Mouse (Mus musculus) liver, embryonic 13.5 days (tissue): Measurements from ENCODE around the gene Plpp4. TPM values are rescaled to one million over a fixed set of nuclear protein-coding genes. Genes with fewer than 3 reads are reported as not detected.
A peak's percentile ranks its signal among the peaks of the same experiment; 100 is the strongest.

Experiments
- ATAC-seq: fragments of 200-750 bp; cut with Nextera tagmentation; 2 replicates; pipeline ENCODE4 v1.8.0; 2017; ENCODE audit warnings: low read depth, mild to moderate bottlenecking, moderate number of reproducible peaks, moderate library complexity
- DNase-seq: peaks from one replicate; pipeline ENCODE4 v3.0.0; 2022
- H3K27ac ChIP-seq: fragments of 300-500 bp; sonication (generic); 2 replicates; pipeline ENCODE4 v1.5.1; 2015; ENCODE audit warnings: moderate library complexity, mild to moderate bottlenecking, inconsistent platforms
- H3K27me3 ChIP-seq: fragments of 300-500 bp; sonication (generic); 2 replicates; pipeline ENCODE4 v1.6.1; 2015; ENCODE audit warnings: mild to moderate bottlenecking, inconsistent platforms
- H3K36me3 ChIP-seq: fragments of 300-500 bp; sonication (generic); 2 replicates; pipeline ENCODE4 v1.6.1; 2015; ENCODE audit warnings: mild to moderate bottlenecking, inconsistent platforms
- H3K4me1 ChIP-seq: fragments of 300-500 bp; sonication (generic); replicated peaks from 2 replicates; pipeline ENCODE4 v1.6.1; 2015; ENCODE audit warnings: inconsistent platforms
- H3K4me2 ChIP-seq: fragments of 300-500 bp; sonication (generic); 2 replicates; pipeline ENCODE4 v1.6.1; 2015; ENCODE audit warnings: inconsistent platforms, mild to moderate bottlenecking, moderate library complexity
- H3K4me3 ChIP-seq: fragments of 300-500 bp; sonication (generic); replicated peaks from 2 replicates; pipeline ENCODE4 v1.5.1; 2015; ENCODE audit warnings: mild to moderate bottlenecking, inconsistent platforms
- H3K9ac ChIP-seq: fragments of 300-500 bp; sonication (generic); 2 replicates; pipeline ENCODE4 v1.6.1; 2015; ENCODE audit warnings: mild to moderate bottlenecking, inconsistent platforms
- H3K9me3 ChIP-seq: fragments of 300-500 bp; sonication (generic); replicated peaks from 2 replicates; pipeline ENCODE4 v1.6.1; 2016; ENCODE audit warnings: inconsistent platforms
- WGBS: fragments of 180-500 bp; shearing (Covaris S2); methylation state at CpG from one replicate; pipeline ENCODE4 v1.1.7; 2015; ENCODE audit not compliant: insufficient replicate concordance; 5-methylcytosine and 5-hydroxymethylcytosine counted together
- polyA plus RNA-seq: library from polyadenylated mRNA; unstranded; fragments of >200 nt; fragmentation: Nextera tagmentation; extraction: Ambion mirVana; gene quantifications from 2 replicates; pipeline ENCODE4 v1.2.1, GENCODE M21; 2015

Gene Plpp4
- polyA plus RNA-seq, 1 experiment from 2014 or later, result 0.10 TPM

DNA sequence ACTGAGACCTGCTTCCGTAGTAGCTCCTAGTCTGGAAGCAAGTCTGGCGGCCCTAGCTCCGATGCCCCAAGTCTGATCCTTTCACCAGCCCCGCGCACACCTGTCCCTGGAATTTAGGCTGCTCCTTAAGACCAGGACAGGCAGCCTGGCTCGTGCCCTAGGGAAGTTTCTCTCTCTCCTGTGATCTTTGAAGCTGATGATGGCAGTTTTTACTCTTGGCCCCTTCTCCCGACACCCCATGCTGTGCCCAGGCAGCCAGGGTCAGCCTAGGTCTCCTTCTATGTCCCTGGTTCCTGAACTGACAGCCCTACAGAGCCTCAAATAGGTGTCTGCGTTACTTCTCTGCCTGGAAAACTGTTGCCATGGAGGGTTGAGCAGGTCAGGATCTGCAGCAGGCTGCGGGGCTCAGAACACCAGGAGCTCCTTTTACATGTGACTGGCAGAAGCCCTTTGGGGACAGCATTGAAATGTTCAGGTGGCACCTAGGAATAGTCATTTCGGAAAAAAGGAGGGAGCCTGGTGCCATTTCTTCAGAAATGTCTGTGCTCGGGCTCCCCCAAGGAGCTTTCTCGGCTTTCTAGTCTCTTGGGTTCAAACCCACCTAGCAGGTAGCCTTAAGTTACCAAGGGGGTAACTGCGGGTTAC, 665 bp downstream of the Plpp4 start:
- ATAC-seq (no peak), DNase-seq (no peak)
- H3K27ac ChIP-seq, result no peak overlapping the region
- 15% methylated on average over 13 of the region's 13 CpGs for WGBS
- no peak overlapping the region for H3K4me3 ChIP-seq
- no peaks in the 10 kb centered on the region for H3K36me3 ChIP-seq
- H3K4me2 ChIP-seq, result peak overlapping the region; percentile 21; the same call in 1 of the 2 replicates
- peaks cover 35% of the 10 kb centered on the region for H3K27me3 ChIP-seq
- H3K9ac ChIP-seq, result no peak overlapping the region
- H3K4me1 ChIP-seq, result no peaks in the 10 kb centered on the region
- H3K9me3 ChIP-seq, result no peaks in the 10 kb centered on the region

DNA sequence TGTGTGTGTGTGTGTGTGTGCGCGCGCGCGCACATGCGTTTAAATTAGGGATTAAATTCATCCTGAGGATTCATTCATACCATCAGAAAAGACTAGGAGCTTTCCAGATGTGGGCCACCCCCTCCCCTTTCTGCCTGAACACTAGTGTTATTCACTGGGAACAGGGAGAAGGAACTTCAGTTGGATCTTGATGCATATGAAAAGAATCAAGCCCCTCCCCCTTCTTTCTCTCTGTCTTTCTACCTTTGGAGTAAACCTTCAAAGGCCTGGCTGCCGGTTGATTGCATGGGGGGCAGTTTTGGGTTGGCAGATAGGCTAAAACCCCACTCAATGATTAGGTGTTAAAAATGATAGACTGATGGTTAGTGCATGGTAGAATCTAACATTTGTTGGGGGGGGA, 1.5 kb downstream of the Plpp4 start:
- ATAC-seq (no peak), DNase-seq (no peak)
- H3K9me3 ChIP-seq, result no peaks in the 10 kb centered on the region
- H3K4me3 ChIP-seq, result no peak overlapping the region
- WGBS, result 69% methylated on average over 7 of the region's 7 CpGs
- H3K36me3 ChIP-seq, result no peaks in the 10 kb centered on the region
- H3K27me3 ChIP-seq, result peaks cover 35% of the 10 kb centered on the region
- H3K4me2 ChIP-seq, result no peak overlapping the region
- no peak overlapping the region for H3K27ac ChIP-seq
- H3K9ac ChIP-seq, result no peak overlapping the region
- H3K4me1 ChIP-seq, result no peaks in the 10 kb centered on the region

DNA sequence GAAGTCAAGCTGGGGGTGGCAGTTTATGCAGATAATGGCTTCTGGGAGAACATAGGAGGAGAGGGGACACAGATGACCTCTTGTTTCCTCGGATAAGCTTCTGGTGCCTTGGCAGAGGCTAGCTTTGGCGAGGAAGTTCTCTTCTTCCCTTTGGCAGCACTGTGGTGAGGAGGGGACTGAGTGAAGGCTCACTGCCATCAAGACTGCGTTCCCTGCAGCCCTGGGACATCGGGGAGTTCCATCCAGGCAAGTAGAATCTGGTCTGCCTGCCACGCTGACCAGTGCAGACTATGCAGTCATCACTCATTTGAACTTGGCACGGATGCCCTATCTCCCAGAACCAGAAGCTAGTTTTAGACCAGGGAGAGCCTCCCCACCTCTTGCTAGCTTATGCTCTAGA, 2.4 kb downstream of the Plpp4 start:
- no peak overlapping the region for H3K27ac ChIP-seq
- H3K4me3 ChIP-seq, result no peak overlapping the region
- H3K36me3 ChIP-seq, result no peaks in the 10 kb centered on the region
- no peak overlapping the region for H3K9ac ChIP-seq
- H3K27me3 ChIP-seq, result peaks cover 35% of the 10 kb centered on the region
- H3K9me3 ChIP-seq, result no peaks in the 10 kb centered on the region
- DNase-seq, result no peak
- ATAC-seq, result no peak
- 48% methylated on average over 6 of the region's 6 CpGs for WGBS
- H3K4me2 ChIP-seq, result no peak overlapping the region
- H3K4me1 ChIP-seq, result no peaks in the 10 kb centered on the region

DNA sequence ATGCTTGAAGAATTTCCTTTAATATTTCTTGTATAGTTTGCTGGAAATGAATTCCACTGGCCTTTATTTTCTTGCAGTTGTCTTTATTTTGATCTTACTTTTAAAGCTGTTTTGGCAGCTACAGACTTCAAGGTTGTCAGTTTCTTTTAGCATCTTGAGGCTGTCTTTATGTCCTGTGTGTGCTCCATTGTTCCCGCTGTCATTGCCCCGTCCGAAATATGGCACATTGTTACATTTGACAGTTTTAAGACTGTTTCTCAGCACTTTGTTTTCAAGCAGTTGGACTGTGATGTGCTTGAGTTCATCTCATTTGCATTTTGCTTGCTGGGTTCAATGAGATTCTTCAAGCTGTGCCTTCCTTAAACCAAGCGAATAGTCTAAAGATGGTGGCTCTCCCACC, 17.0 kb downstream of the Plpp4 start:
- Histone ChIP-seq H3K4me2 (no peak overlapping the region), H3K27ac (no peak overlapping the region), H3K4me1 (no peaks in the 10 kb centered on the region), H3K9ac (no peak overlapping the region), H3K9me3 (no peaks in the 10 kb centered on the region), H3K4me3 (no peak overlapping the region), H3K27me3 (no peaks in the 10 kb centered on the region), H3K36me3 (no peaks in the 10 kb centered on the region)
- ATAC-seq (no peak), DNase-seq (no peak)
- 78% methylated on average over 4 of the region's 4 CpGs for WGBS

DNA sequence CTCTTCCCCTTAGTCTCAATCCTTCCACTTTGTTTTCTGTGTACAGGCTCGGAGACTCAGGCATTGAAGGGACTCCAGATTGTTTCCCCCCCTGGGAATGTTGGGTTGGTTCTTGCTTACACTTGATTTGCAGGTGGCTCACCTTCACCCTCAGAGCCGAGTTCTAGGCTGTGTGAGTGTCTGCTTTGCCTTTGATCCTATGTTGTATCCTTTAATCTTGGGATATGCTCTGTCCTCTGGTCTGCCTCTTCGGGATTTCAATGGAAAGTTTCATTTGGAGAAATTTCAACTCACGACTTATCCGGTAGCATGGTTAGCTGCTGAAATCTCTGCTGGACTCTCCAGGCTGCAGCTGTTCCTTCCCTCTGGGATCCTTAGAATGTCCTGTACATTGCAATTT, 17.9 kb downstream of the Plpp4 start:
- DNase-seq (no peak), ATAC-seq (no peak)
- WGBS, result 58% methylated on average over 5 of the region's 5 CpGs
- H3K27ac ChIP-seq, result no peak overlapping the region
- H3K4me3 ChIP-seq, result no peak overlapping the region
- no peaks in the 10 kb centered on the region for H3K27me3 ChIP-seq
- H3K4me2 ChIP-seq, result no peak overlapping the region
- no peak overlapping the region for H3K9ac ChIP-seq
- no peaks in the 10 kb centered on the region for H3K9me3 ChIP-seq
- no peaks in the 10 kb centered on the region for H3K36me3 ChIP-seq
- no peaks in the 10 kb centered on the region for H3K4me1 ChIP-seq

DNA sequence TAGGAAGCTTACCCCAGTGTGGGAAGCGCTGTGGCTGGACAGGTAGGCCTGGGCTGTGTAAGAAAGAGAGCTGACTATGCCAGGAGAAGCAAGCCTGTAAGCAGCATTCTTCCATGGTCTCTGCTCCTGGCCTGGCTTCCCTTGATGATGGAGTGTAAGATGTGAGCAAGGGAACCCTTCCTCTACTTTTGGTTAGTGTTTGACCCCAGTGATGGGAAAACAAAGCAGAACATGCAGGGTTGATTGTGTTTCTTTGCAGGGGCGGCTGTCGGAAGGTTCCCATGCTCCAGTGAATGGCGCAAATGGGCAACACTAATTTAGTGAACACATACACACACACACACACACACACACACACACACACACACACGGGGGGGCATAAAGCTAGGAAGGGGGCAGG, 20.9 kb downstream of the Plpp4 start:
- 73% methylated on average over 5 of the region's 5 CpGs for WGBS
- H3K9me3 ChIP-seq, result no peaks in the 10 kb centered on the region
- no peaks in the 10 kb centered on the region for H3K27me3 ChIP-seq
- DNase-seq, result no peak
- no peak overlapping the region for H3K4me3 ChIP-seq
- no peaks in the 10 kb centered on the region for H3K36me3 ChIP-seq
- no peak overlapping the region for H3K4me2 ChIP-seq
- no peak overlapping the region for H3K27ac ChIP-seq
- H3K4me1 ChIP-seq, result no peaks in the 10 kb centered on the region
- H3K9ac ChIP-seq, result no peak overlapping the region
- no peak for ATAC-seq

DNA sequence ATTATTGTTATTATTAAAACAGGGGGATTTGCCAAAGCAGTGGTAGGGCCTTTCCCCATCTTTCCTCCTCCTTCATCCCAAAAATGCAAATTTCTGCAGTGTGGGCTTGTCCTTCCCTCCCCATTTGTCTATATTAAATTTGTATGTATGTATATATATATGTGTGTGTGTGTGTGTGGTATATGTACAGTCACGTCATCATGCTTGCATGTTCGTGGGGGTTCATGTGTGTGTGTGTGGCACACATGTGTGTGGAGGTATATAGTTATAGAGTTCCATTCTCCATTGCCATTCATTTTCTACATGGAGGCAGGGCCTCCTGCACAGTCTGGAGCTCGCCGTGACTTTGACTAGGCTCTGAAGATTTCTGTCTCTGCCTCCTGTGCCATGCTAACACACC, 22.0 kb downstream of the Plpp4 start:
- DNase-seq (no peak), ATAC-seq (no peak)
- Histone ChIP-seq H3K4me3 (no peak overlapping the region), H3K9ac (no peak overlapping the region), H3K36me3 (no peaks in the 10 kb centered on the region), H3K27ac (no peak overlapping the region), H3K4me2 (no peak overlapping the region), H3K27me3 (no peaks in the 10 kb centered on the region), H3K9me3 (no peaks in the 10 kb centered on the region), H3K4me1 (no peaks in the 10 kb centered on the region)
- WGBS, result 67% methylated on average over 4 of the region's 4 CpGs

DNA sequence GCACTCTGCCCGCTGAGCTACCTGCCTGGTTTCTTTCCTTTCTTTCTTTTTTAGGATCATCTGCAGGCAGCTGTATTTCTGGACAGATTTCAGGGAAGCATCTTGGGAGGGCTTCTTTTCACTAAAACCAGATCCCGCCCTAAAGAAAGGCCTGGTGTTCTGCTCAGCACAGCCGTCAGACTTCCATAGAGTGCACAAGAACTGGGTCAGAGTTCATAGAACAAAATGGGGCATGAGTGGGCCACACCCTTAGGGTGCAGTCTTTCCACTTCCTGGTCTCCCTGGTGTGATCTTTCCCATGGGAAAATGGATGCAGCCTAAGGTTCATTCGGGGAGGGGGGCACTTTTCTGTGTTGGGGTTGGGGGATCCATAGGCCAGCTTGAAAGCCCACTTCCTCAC, 22.4 kb downstream of the Plpp4 start:
- Histone ChIP-seq H3K4me2 (no peak overlapping the region), H3K27me3 (no peaks in the 10 kb centered on the region), H3K4me3 (no peak overlapping the region), H3K9me3 (no peaks in the 10 kb centered on the region), H3K9ac (no peak overlapping the region), H3K36me3 (no peaks in the 10 kb centered on the region), H3K4me1 (no peaks in the 10 kb centered on the region), H3K27ac (no peak overlapping the region)
- no peak for DNase-seq
- WGBS, result 62% methylated on average over 4 of the region's 4 CpGs
- no peak for ATAC-seq

DNA sequence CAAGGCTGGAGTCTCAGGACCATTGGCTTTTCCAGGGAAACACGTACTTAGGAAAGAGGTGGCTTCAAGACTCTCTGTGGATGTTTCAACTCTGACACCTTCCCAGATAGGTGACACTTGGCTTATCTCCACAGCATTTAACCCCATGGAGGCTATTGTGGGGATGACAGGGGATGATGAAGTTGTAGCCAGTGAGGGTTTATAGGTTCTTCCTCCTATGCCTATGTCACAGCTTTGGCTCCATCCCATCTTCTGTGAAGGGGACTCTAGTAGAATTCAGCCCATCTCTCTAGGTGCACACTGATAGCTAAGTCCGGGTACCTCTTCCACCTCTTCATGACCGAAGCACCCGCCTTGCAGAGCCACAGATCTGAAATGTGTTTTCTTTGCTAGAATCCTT, 25.1 kb downstream of the Plpp4 start:
- H3K36me3 ChIP-seq, result no peaks in the 10 kb centered on the region
- no peak overlapping the region for H3K9ac ChIP-seq
- no peak overlapping the region for H3K4me3 ChIP-seq
- ATAC-seq (no peak), DNase-seq (no peak)
- H3K27me3 ChIP-seq, result no peaks in the 10 kb centered on the region
- no peak overlapping the region for H3K27ac ChIP-seq
- H3K9me3 ChIP-seq, result no peaks in the 10 kb centered on the region
- no peaks in the 10 kb centered on the region for H3K4me1 ChIP-seq
- H3K4me2 ChIP-seq, result no peak overlapping the region
- WGBS, result 64% methylated on average over 4 of the region's 4 CpGs

DNA sequence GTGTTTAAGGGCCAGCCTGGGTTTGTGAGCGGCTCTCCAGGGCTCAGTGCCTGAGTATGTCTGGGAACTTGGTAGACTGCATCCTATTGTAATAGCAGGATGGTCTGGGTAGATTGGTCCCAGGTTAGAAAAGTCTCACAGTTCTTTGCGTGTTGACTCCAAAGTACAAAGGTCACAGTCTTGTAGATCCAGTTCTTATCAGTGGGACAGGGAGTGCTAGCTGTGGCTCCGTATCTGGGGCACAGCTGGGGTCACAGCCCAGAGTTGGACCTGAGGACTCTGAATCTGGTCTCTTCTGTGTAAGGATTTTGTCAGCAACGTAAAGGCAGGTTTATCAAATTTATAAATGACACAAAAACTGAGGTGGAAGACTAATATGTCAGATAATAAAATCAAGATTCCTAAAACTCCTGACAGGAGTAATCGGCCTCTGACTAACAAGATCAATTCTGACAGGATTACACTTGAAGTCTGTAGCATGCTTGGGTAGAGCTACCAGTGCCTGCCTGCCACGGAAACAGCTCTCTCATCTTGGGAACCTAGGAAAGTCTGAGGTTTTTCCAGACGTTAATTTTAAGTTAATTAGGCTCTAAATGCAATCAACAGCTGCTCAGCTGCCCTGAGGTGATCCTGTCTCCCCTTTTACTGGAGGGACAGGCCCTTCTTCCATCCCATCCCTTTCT, 28.5 kb downstream of the Plpp4 start:
- no peak overlapping the region for H3K9ac ChIP-seq
- 46% methylated on average over 7 of the region's 7 CpGs for WGBS
- H3K36me3 ChIP-seq, result no peaks in the 10 kb centered on the region
- DNase-seq (no peak), ATAC-seq (no peak)
- no peak overlapping the region for H3K4me2 ChIP-seq
- no peak overlapping the region for H3K4me3 ChIP-seq
- H3K9me3 ChIP-seq, result no peaks in the 10 kb centered on the region
- no peaks in the 10 kb centered on the region for H3K27me3 ChIP-seq
- no peaks in the 10 kb centered on the region for H3K4me1 ChIP-seq
- H3K27ac ChIP-seq, result no peak overlapping the region

DNA sequence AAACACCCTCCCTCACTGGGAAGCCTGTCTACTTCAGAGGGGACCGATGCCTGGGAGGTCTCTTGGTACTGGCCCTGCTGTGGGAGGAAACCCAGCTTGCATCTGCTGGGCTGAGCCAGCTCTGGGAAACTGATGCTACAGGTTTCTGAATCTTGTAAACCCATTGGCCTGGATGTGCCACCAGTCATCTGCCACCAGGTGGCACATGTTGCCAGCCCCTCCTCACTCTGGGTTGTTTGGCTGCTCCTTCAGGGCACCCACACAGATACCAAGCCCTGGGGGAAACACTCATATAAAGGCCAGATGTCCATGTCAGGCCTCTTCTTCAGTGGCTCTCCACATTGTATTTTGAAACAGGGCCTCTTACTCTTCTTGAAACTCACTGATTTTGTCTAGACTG, 36.4 kb downstream of the Plpp4 start:
- 71% methylated on average over 1 of the region's 1 CpGs for WGBS
- H3K27me3 ChIP-seq, result no peaks in the 10 kb centered on the region
- H3K9ac ChIP-seq, result no peak overlapping the region
- ATAC-seq (no peak), DNase-seq (no peak)
- H3K27ac ChIP-seq, result no peak overlapping the region
- no peaks in the 10 kb centered on the region for H3K36me3 ChIP-seq
- H3K4me1 ChIP-seq, result no peaks in the 10 kb centered on the region
- H3K4me3 ChIP-seq, result no peak overlapping the region
- no peak overlapping the region for H3K4me2 ChIP-seq
- no peaks in the 10 kb centered on the region for H3K9me3 ChIP-seq

DNA sequence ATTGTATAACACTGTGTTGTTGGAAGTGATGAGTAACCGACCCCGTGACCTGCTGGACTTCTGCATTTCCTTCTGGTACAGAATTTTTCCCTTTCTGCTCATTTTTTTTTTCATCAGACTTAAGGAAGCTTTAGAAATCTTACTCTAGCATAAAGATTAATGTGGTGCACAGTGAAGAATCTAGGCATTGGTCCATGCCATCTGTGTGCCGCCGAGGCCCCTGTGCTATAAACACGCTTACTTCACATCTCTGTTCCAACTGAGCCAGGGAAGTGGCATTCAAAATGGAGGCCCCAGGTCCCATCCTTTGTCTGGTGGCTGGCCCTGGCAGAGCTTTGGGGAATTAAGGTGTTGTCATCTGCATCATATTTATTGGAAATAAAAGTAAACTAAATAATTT, 44.8 kb downstream of the Plpp4 start:
- Histone ChIP-seq H3K4me1 (no peaks in the 10 kb centered on the region), H3K9ac (no peak overlapping the region), H3K9me3 (no peaks in the 10 kb centered on the region), H3K36me3 (no peaks in the 10 kb centered on the region), H3K4me2 (no peak overlapping the region), H3K27me3 (no peaks in the 10 kb centered on the region), H3K4me3 (no peak overlapping the region), H3K27ac (no peak overlapping the region)
- DNase-seq (no peak), ATAC-seq (no peak)
- WGBS, result 79% methylated on average over 5 of the region's 5 CpGs
